Mouse (Mus musculus): ENCODE data around the gene Ryr1. TPM values are rescaled to one million over a fixed set of nuclear protein-coding genes. Genes with fewer than 3 reads are reported as not detected.

Gene Ryr1
- polyA plus RNA-seq, 1 experiment from 2014 or later, result 9.8 TPM

GRCm38 (mm10) chr7:28958770-28959169, 166.2 kb downstream of the Ryr1 start:
- H3K27me3 ChIP-seq, result no peaks in the 10 kb centered on the region
- no peaks in the 10 kb centered on the region for H3K9me3 ChIP-seq
- H3K4me3 ChIP-seq, result no peak overlapping the region
- 0 out of 2 replicates have a peak overlapping the region, but pooled peaks have one; percentile 98 for H3K9ac ChIP-seq
- 65% methylated on average over 1 of the region's 1 CpGs for WGBS
- peak overlapping the region; percentile 93 for H3K4me2 ChIP-seq
- H3K36me3 ChIP-seq, result no peaks in the 10 kb centered on the region
- ATAC-seq (ENCODE audit: low FRiP score), result no peak
- peaks cover 60% of the 10 kb centered on the region for H3K4me1 ChIP-seq (replicated peaks)
- H3K27ac ChIP-seq, result no peak overlapping the region

- 90% methylated on average over 1 of the region's 1 CpGs for WGBS
- no peak for ATAC-seq (ENCODE audit: low FRiP score)
- Histone ChIP-seq H3K4me3 (no peak overlapping the region), H3K27ac (no peak overlapping the region), H3K9ac (no peak overlapping the region), H3K4me2 (no peak overlapping the region), H3K27me3 (no peaks in the 10 kb centered on the region), H3K4me1 (replicated peaks) (peaks cover 66% of the 10 kb centered on the region), H3K36me3 (no peaks in the 10 kb centered on the region), H3K9me3 (no peaks in the 10 kb centered on the region)
These were observed 166.8 kb downstream of the Ryr1 start for GRCm38 (mm10) chr7:28957997-28958725.

- H3K27ac ChIP-seq, result no peak overlapping the region
- no peak overlapping the region for H3K4me2 ChIP-seq
- H3K27me3 ChIP-seq, result no peaks in the 10 kb centered on the region
- no peaks in the 10 kb centered on the region for H3K36me3 ChIP-seq
- no peaks in the 10 kb centered on the region for H3K9me3 ChIP-seq
- no peak overlapping the region for H3K4me3 ChIP-seq
- H3K9ac ChIP-seq, result no peak overlapping the region
- WGBS, result 85% methylated on average over 6 of the region's 6 CpGs
- H3K4me1 ChIP-seq (replicated peaks), result peaks cover 71% of the 10 kb centered on the region
- no peak for ATAC-seq (ENCODE audit: low FRiP score)
These were observed 167.7 kb downstream of the Ryr1 start for GRCm38 (mm10) chr7:28957286-28957685.

GRCm38 (mm10) chr7:28956270-28956669, 168.7 kb downstream of the Ryr1 start:
- Histone ChIP-seq H3K9ac (no peak overlapping the region), H3K4me3 (no peak overlapping the region), H3K4me2 (no peak overlapping the region), H3K4me1 (replicated peaks) (peaks cover 77% of the 10 kb centered on the region), H3K36me3 (no peaks in the 10 kb centered on the region), H3K27me3 (no peaks in the 10 kb centered on the region), H3K27ac (no peak overlapping the region), H3K9me3 (no peaks in the 10 kb centered on the region)
- WGBS, result 90% methylated on average over 1 of the region's 1 CpGs
- no peak for ATAC-seq (ENCODE audit: low FRiP score)

- Histone ChIP-seq H3K27ac (0 out of 2 replicates have a peak overlapping the region, but pooled peaks have one; percentile 14), H3K4me3 (no peak overlapping the region), H3K9me3 (no peaks in the 10 kb centered on the region), H3K9ac (no peak overlapping the region), H3K27me3 (no peaks in the 10 kb centered on the region), H3K36me3 (no peaks in the 10 kb centered on the region), H3K4me2 (no peak overlapping the region), H3K4me1 (replicated peaks) (peaks cover 68% of the 10 kb centered on the region)
- no peak for ATAC-seq (ENCODE audit: low FRiP score)
- WGBS, result 55% methylated on average over 5 of the region's 5 CpGs
These were observed 169.6 kb downstream of the Ryr1 start for GRCm38 (mm10) chr7:28955295-28955897.

GRCm38 (mm10) chr7:28954773-28955172, 170.2 kb downstream of the Ryr1 start:
- Histone ChIP-seq H3K9ac (no peak overlapping the region), H3K9me3 (no peaks in the 10 kb centered on the region), H3K4me2 (no peak overlapping the region), H3K27ac (no peak overlapping the region; the same call in 1 of the 2 replicates), H3K4me3 (no peak overlapping the region), H3K4me1 (replicated peaks) (peaks cover 62% of the 10 kb centered on the region), H3K36me3 (no peaks in the 10 kb centered on the region), H3K27me3 (no peaks in the 10 kb centered on the region)
- no peak for ATAC-seq (ENCODE audit: low FRiP score)
- WGBS, result 77% methylated on average over 4 of the region's 4 CpGs

GRCm38 (mm10) chr7:28953476-28954376, 171.3 kb downstream of the Ryr1 start:
- peaks cover 59% of the 10 kb centered on the region for H3K4me1 ChIP-seq (replicated peaks)
- 0 out of 2 replicates have a peak overlapping the region, but pooled peaks have one; percentile 19 for H3K4me2 ChIP-seq
- H3K36me3 ChIP-seq, result no peaks in the 10 kb centered on the region
- H3K4me3 ChIP-seq, result no peak overlapping the region
- H3K9ac ChIP-seq, result 0 out of 2 replicates have a peak overlapping the region, but pooled peaks have one; percentile 13
- no peaks in the 10 kb centered on the region for H3K27me3 ChIP-seq
- H3K27ac ChIP-seq, result peak overlapping the region; percentile 76
- 15% methylated on average over 2 of the region's 2 CpGs for WGBS
- H3K9me3 ChIP-seq, result no peaks in the 10 kb centered on the region
- peak; percentile 59 for ATAC-seq (ENCODE audit: low FRiP score)

MicroRNAs within 50 kb of the gene (microRNA counts, 519-probe panel; counts per million panel counts)
- microRNA mmu-miR-1963, result 1,684 counts per million, percentile 7 among the panel's probes with 10 or more counts

Small RNAs within 50 kb of the gene (microRNA-seq; reads per million reads assigned to microRNA genes)
- not detected for gene Gm44408
- not detected for gene Mir1963

Other genes with a start within 250 kb of the Ryr1 start
- 0.38 and 0.43 TPM in 2 replicates for gene Capn12, start 243.8 kb downstream of the Ryr1 start, polyA plus RNA-seq (2015; fragmentation: Nextera tagmentation; extraction: Ambion mirVana)
- gene Actn4, start 162.8 kb downstream of the Ryr1 start, polyA plus RNA-seq (2015; fragmentation: Nextera tagmentation; extraction: Ambion mirVana), result 136 and 138 TPM in 2 replicates
- gene Eif3k, start 143.3 kb downstream of the Ryr1 start, polyA plus RNA-seq (2015; fragmentation: Nextera tagmentation; extraction: Ambion mirVana), result 315 and 332 TPM in 2 replicates
- 4.1 and 6.4 TPM in 2 replicates for gene Map4k1, start 143.1 kb downstream of the Ryr1 start, polyA plus RNA-seq (2015; fragmentation: Nextera tagmentation; extraction: Ambion mirVana)
- gene Rasgrp4, start 9.7 kb upstream of the Ryr1 start, polyA plus RNA-seq (2015; fragmentation: Nextera tagmentation; extraction: Ambion mirVana), result 0.48 and 0.68 TPM in 2 replicates
- 24.7 and 24.8 TPM in 2 replicates for gene Fam98c, start 31.1 kb upstream of the Ryr1 start, polyA plus RNA-seq (2015; fragmentation: Nextera tagmentation; extraction: Ambion mirVana)
- 0.49 and 0.65 TPM in 2 replicates for gene Ggn, start 45.0 kb upstream of the Ryr1 start, polyA plus RNA-seq (2015; fragmentation: Nextera tagmentation; extraction: Ambion mirVana)
- gene Spred3, start 45.2 kb upstream of the Ryr1 start, polyA plus RNA-seq (2015; fragmentation: Nextera tagmentation; extraction: Ambion mirVana), result 7.1 and 8.2 TPM in 2 replicates
- gene Psmd8, start 55.5 kb upstream of the Ryr1 start, polyA plus RNA-seq (2015; fragmentation: Nextera tagmentation; extraction: Ambion mirVana), result 303 and 305 TPM in 2 replicates
- gene Catsperg1, start 88.9 kb upstream of the Ryr1 start, polyA plus RNA-seq (2015; fragmentation: Nextera tagmentation; extraction: Ambion mirVana), result 2.0 and 3.6 TPM in 2 replicates
- 0.43 and 0.57 TPM in 2 replicates for gene Kcnk6, start 107.3 kb upstream of the Ryr1 start, polyA plus RNA-seq (2015; fragmentation: Nextera tagmentation; extraction: Ambion mirVana)
- gene Yif1b, start 113.2 kb upstream of the Ryr1 start, polyA plus RNA-seq (2015; fragmentation: Nextera tagmentation; extraction: Ambion mirVana), result 79.0 and 79.8 TPM in 2 replicates
- gene 2200002D01Rik, start 123.3 kb upstream of the Ryr1 start, polyA plus RNA-seq (2015; fragmentation: Nextera tagmentation; extraction: Ambion mirVana), result 1.7 and 2.1 TPM in 2 replicates
- gene Spint2, start 156.7 kb upstream of the Ryr1 start, polyA plus RNA-seq (2015; fragmentation: Nextera tagmentation; extraction: Ambion mirVana), result 42.4 and 44.0 TPM in 2 replicates
- gene Ppp1r14a, start 164.1 kb upstream of the Ryr1 start, polyA plus RNA-seq (2015; fragmentation: Nextera tagmentation; extraction: Ambion mirVana), result 8.6 and 13.1 TPM in 2 replicates
- 187 and 197 TPM in 2 replicates for gene Dpf1, start 178.8 kb upstream of the Ryr1 start, polyA plus RNA-seq (2015; fragmentation: Nextera tagmentation; extraction: Ambion mirVana)